Mouse (Mus musculus) stomach, embryonic 14.5 days (tissue): ENCODE measurements around the gene Mmab. TPM values are rescaled to one million over a fixed set of nuclear protein-coding genes. Genes with fewer than 3 reads are reported as not detected.

Source experiments
- ATAC-seq: fragments of 200-750 bp; cut with Nextera tagmentation; 2 replicates; pipeline ENCODE4 v1.8.0; 2017; ENCODE audit warnings: low read depth, moderate TSS enrichment; ENCODE audit not compliant: insufficient number of reproducible peaks, insufficient read depth, low FRiP score
- H3K27ac ChIP-seq: fragments of 300-500 bp; sonication (generic); 2 replicates; pipeline ENCODE4 v1.5.1; 2014; ENCODE audit warnings: mild to moderate bottlenecking, low read length, moderate library complexity, mixed read lengths
- H3K27me3 ChIP-seq: fragments of 300-500 bp; sonication (generic); 2 replicates; pipeline ENCODE4 v1.6.1; 2014; ENCODE audit warnings: low read length, control low read depth, mixed read lengths; ENCODE audit not compliant: control insufficient read depth, insufficient read depth
- H3K36me3 ChIP-seq: fragments of 300-500 bp; sonication (generic); 2 replicates; pipeline ENCODE4 v1.6.1; 2014; ENCODE audit warnings: mild to moderate bottlenecking, control low read depth, low read length, moderate library complexity, mixed read lengths; ENCODE audit not compliant: control insufficient read depth, insufficient read depth
- H3K4me1 ChIP-seq: fragments of 300-500 bp; sonication (generic); 2 replicates; pipeline ENCODE4 v1.6.1; 2014; ENCODE audit warnings: low read length, control low read depth, mixed read lengths; ENCODE audit not compliant: control insufficient read depth, insufficient read depth
- H3K4me2 ChIP-seq: fragments of 300-500 bp; sonication (generic); replicated peaks from 2 replicates; pipeline ENCODE4 v1.6.1; 2014; ENCODE audit warnings: low read depth, low read length, control low read depth
- H3K4me3 ChIP-seq: fragments of 300-500 bp; sonication (generic); 2 replicates; pipeline ENCODE4 v1.5.1; 2014; ENCODE audit warnings: low read depth, low read length, control low read depth
- H3K9ac ChIP-seq: fragments of 300-500 bp; sonication (generic); replicated peaks from 2 replicates; pipeline ENCODE4 v1.6.1; 2014; ENCODE audit warnings: low read depth, mild to moderate bottlenecking, control low read depth, low read length, moderate library complexity, mixed read lengths
- H3K9me3 ChIP-seq: fragments of 300-500 bp; sonication (generic); 2 replicates; pipeline ENCODE4 v1.6.1; 2016; ENCODE audit warnings: low read depth, low read length, control low read depth; ENCODE audit not compliant: control insufficient read depth
- WGBS: fragments of 180-500 bp; shearing (Covaris S2); extraction: QIAGEN DNeasy Blood & Tissue Kit; methylation state at CpG from one replicate; pipeline ENCODE4 v1.1.7; 2014; 5-methylcytosine and 5-hydroxymethylcytosine counted together
- polyA plus RNA-seq: library from polyadenylated mRNA; unstranded; fragments of >200 nt; fragmentation: Nextera tagmentation; extraction: Ambion mirVana; gene quantifications from 2 replicates; pipeline ENCODE4 v1.2.1, GENCODE M21; 2014

The Mmab gene
- polyA plus RNA-seq, 1 experiment from 2014 or later, result 27.8 TPM

DNA sequence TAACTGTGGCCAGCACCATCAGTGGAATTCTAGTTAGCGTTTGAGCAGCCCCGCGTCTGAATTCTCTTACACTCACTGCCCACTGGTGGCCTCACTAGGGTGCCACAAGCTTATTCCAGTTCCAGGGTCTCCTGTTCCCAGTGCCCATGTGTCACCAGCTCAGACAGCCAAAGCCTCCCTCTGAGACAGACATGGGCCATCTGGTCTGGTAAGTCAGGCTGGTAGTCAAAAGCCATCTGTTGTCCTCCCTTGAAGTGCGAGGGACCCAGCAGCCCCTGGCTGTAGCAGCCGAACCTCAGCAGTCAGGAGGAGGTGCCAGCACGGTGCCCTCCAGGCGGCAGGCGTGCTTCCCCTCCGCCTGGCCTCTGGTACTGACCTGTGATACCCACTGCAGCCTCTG, 12.4 kb upstream of the Mmab start:
- WGBS, result 64% methylated on average over 9 of the region's 9 CpGs
- Histone ChIP-seq H3K4me3 (no peak overlapping the region), H3K4me2 (no peak overlapping the region), H3K4me1 (peaks cover 8% of the 10 kb centered on the region; the same call in 1 of the 2 replicates), H3K27me3 (no peaks in the 10 kb centered on the region), H3K9ac (no peak overlapping the region), H3K36me3 (peaks cover 10% of the 10 kb centered on the region), H3K27ac (no peak overlapping the region), H3K9me3 (no peaks in the 10 kb centered on the region)
- ATAC-seq, result no peak

GRCm38 (mm10) chr5:114449011-114449410, 5.2 kb upstream of the Mmab start:
- Histone ChIP-seq H3K27me3 (no peaks in the 10 kb centered on the region), H3K4me3 (no peak overlapping the region), H3K36me3 (peaks cover 32% of the 10 kb centered on the region), H3K4me1 (peaks cover 7% of the 10 kb centered on the region; the same call in 1 of the 2 replicates), H3K27ac (no peak overlapping the region), H3K9me3 (no peaks in the 10 kb centered on the region), H3K9ac (no peak overlapping the region), H3K4me2 (no peak overlapping the region)
- peak; percentile 21; the same call in 1 of the 2 replicates for ATAC-seq
- 72% methylated on average over 4 of the region's 4 CpGs for WGBS

DNA sequence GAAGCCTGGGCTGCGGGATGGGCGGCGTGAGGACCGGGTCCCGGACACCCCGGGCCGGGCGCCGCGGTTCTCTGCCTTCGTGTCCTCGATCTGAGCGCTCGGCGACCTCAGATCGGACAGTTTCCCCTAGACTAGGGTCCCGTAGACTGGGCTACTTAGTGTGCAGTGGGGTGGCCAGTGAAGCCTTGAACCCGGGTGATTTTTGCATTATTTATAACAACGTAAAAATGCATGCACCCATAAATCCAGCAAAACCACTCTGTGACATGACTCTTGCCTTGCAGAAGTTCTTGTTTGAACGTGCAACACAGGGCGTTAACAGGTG, 470 bp upstream of the Mmab start:
- no peaks in the 10 kb centered on the region for H3K27me3 ChIP-seq
- WGBS, result under 1% methylated on average over 21 of the region's 21 CpGs
- 0 out of 2 replicates have a peak overlapping the region, but pooled peaks have one; percentile 18 for H3K27ac ChIP-seq

DNA sequence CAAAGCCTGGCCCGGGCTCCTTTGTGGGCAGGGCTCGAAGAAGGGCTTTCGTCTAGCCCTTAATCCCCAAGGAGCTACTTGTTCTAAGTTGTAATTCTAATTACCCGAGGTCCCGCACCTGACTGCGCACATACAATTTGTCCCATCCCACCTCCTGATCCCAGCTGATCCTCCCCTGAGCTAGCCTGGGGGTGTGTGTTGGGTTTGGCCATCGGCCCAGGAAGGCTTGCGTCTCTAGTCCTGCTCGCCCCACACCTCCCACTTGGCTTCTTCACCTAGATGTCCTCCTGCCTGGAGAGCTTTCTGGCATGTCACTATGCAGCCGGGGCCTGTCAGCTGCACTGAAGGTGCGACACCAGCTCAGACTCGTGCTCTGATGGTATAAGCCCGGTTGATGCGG, 8.3 kb downstream of the Mmab start:
- Histone ChIP-seq H3K9me3 (no peaks in the 10 kb centered on the region), H3K4me2 (no peak overlapping the region), H3K4me3 (no peak overlapping the region), H3K27ac (no peak overlapping the region), H3K27me3 (no peaks in the 10 kb centered on the region), H3K36me3 (peaks cover 17% of the 10 kb centered on the region), H3K4me1 (no peaks in the 10 kb centered on the region), H3K9ac (no peak overlapping the region)
- 91% methylated on average over 14 of the region's 14 CpGs for WGBS
- no peak for ATAC-seq

More for the DNA sequence above, 470 bp upstream of the Mmab start:
- ATAC-seq, result no peak
- peak overlapping the region; percentile 68 for H3K4me2 ChIP-seq
- peak overlapping the region; percentile 67 for H3K4me3 ChIP-seq
- peaks cover 11% of the 10 kb centered on the region; the same call in 1 of the 2 replicates for H3K36me3 ChIP-seq
- H3K4me1 ChIP-seq, result peaks cover 11% of the 10 kb centered on the region; the same call in 1 of the 2 replicates
- H3K9ac ChIP-seq, result peak overlapping the region; percentile 34
- H3K9me3 ChIP-seq, result no peaks in the 10 kb centered on the region

DNA sequence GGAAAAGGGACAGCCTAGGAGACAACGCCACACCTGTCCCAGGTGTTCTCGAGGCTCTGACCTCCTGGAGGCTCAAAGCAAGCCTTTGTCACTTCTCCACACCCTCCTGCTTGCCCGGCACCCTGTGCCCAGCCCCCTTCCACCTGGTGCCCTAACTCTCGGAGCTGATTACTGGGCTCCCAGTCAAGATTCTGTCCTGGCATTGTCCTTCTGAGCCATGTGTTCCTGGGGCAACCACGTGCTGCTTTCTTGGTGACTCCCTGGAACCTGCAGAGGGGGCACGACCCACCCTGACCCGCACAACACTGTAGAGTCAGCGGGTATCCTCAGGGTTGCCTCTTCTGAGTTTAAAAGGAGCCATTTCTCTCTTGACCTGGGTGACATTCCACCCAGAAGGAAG, 9.5 kb downstream of the Mmab start:
- Histone ChIP-seq H3K9ac (no peak overlapping the region), H3K27me3 (no peaks in the 10 kb centered on the region), H3K4me2 (no peak overlapping the region), H3K4me1 (no peaks in the 10 kb centered on the region), H3K4me3 (no peak overlapping the region), H3K36me3 (peaks cover 17% of the 10 kb centered on the region), H3K9me3 (no peaks in the 10 kb centered on the region), H3K27ac (no peak overlapping the region)
- ATAC-seq, result no peak
- 86% methylated on average over 8 of the region's 8 CpGs for WGBS

GRCm38 (mm10) chr5:114429781-114430180, 14.1 kb downstream of the Mmab start:
- Histone ChIP-seq H3K27ac (no peak overlapping the region), H3K4me2 (no peak overlapping the region), H3K9me3 (no peaks in the 10 kb centered on the region), H3K9ac (no peak overlapping the region), H3K4me1 (no peaks in the 10 kb centered on the region), H3K27me3 (no peaks in the 10 kb centered on the region), H3K4me3 (no peak overlapping the region), H3K36me3 (no peaks in the 10 kb centered on the region)
- WGBS, result 87% methylated on average over 7 of the region's 7 CpGs
- no peak for ATAC-seq

GRCm38 (mm10) chr5:114428621-114429020, 15.2 kb downstream of the Mmab start:
- no peak overlapping the region for H3K4me3 ChIP-seq
- no peak for ATAC-seq
- no peak overlapping the region for H3K4me2 ChIP-seq
- H3K4me1 ChIP-seq, result no peaks in the 10 kb centered on the region
- H3K9ac ChIP-seq, result no peak overlapping the region
- H3K36me3 ChIP-seq, result no peaks in the 10 kb centered on the region
- H3K27me3 ChIP-seq, result no peaks in the 10 kb centered on the region
- no peak overlapping the region for H3K27ac ChIP-seq
- no peaks in the 10 kb centered on the region for H3K9me3 ChIP-seq
- WGBS, result 52% methylated on average over 18 of the region's 18 CpGs

- no peak overlapping the region for H3K9ac ChIP-seq
- 81% methylated on average over 6 of the region's 6 CpGs for WGBS
Observed at GRCm38 (mm10) chr5:114426732-114427131, 17.1 kb downstream of the Mmab start.

DNA sequence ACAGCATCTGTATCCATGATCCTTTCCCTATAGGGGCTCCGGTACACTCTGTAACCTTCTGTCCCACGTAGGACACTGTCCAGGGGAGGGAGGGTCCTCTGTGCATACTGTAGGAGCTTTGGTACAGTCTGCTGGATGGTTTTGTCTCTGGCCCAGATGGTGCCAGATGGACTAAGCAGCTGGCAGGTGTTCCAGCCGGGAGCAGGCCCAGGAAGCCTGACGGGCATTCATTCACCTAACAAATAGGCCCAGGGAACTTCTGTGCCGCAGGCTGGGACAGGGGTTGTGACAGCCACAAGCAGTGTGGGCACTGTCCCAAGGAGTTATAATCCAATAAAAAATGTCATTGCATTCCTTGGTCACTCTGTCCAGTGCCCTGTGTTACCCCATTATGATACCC, 19.9 kb downstream of the Mmab start:
- Histone ChIP-seq H3K4me1 (0 out of 2 replicates have a peak, but pooled peaks cover 4% of the 10 kb centered on the region), H3K9ac (no peak overlapping the region), H3K36me3 (peaks cover 18% of the 10 kb centered on the region), H3K4me3 (no peak overlapping the region), H3K27me3 (no peaks in the 10 kb centered on the region), H3K27ac (no peak overlapping the region), H3K4me2 (no peak overlapping the region), H3K9me3 (no peaks in the 10 kb centered on the region)
- ATAC-seq, result no peak
- 81% methylated on average over 5 of the region's 5 CpGs for WGBS

More at GRCm38 (mm10) chr5:114426732-114427131, 17.1 kb downstream of the Mmab start:
- H3K4me3 ChIP-seq, result no peak overlapping the region
- H3K9me3 ChIP-seq, result no peaks in the 10 kb centered on the region
- ATAC-seq, result no peak
- H3K4me1 ChIP-seq, result 0 out of 2 replicates have a peak, but pooled peaks cover 4% of the 10 kb centered on the region
- H3K27ac ChIP-seq, result no peak overlapping the region
- H3K27me3 ChIP-seq, result no peaks in the 10 kb centered on the region
- H3K4me2 ChIP-seq, result no peak overlapping the region
- no peaks in the 10 kb centered on the region for H3K36me3 ChIP-seq
